ENCODE assay signal across 9 mouse cellular contexts in the genomic region with DNA sequence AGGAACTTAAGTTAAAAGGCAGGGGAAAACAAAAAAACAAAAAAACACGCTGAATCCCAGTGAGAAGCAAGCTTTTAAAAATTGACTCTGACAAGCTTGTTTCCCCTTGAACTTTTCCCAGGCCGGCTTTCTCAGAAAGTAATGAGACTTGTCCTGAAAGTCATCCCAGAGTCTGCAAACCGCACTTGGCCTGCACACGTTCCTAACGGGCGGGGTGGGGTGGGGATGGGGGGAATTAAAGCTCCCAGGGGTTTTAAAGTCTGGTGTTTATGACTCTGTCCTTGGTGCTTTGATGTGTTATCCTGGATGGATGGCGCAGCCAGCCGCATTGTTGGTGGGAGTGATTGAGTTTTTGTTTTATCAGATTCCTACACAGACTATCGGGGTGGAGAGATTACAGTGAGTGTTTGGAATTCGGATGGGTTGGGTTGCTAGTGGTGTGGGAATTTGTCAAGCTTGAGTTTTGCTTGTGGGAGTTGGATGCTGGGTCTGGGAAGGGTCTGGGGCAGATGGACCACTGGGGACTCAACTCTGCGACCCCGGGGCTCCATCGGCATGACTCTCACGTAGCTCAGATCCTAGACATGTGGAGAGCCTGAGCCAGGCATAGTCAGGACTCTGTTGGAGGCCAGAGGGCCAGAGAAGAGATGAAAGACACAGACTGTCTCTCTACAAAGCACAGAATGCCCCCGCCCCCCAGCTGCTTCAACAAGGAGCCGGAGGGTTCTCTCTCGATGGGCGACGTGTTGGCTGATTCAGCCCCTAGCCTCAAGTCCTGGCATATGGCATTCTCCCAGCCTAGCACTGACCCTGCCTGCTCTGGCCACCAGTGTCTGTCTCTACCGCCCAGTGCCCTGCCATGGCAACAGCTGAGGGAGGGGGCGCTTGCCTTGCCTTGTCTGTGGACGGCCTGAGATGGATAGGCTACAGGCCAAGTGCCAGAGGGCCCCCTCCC.
DNase-seq lines count a peak whose midpoint lies in the region; ATAC-seq and TF ChIP-seq lines count a peak whose summit lies in the region.
"Had no signal": no experiment of that assay in that cellular context is flagged by ENCODE, and none has a peak within 500 bp of the region (broad histone marks: within the 10 kb centered on the region; RNA-seq: fewer than 3 reads in every experiment).

No protein-coding gene starts in this region.

- no peaks in the 10 kb centered on the region for H3K9me3 ChIP-seq in forebrain, embryonic 12.5 days
- H3K9me3 ChIP-seq in intestine, embryonic 15.5 days = no peaks in the 10 kb centered on the region
- H3K9me3 ChIP-seq in midbrain, postnatal 0 days (ENCODE audit: low read length) = no peaks in the 10 kb centered on the region

- H3K27ac ChIP-seq in forebrain, embryonic 12.5 days = peak overlapping the region; percentile 5
- peak overlapping the region; percentile 22; the same call in 1 of the 2 replicates for H3K27ac ChIP-seq in intestine, embryonic 15.5 days
- peak overlapping the region; percentile 57; the same call in 1 of the 2 replicates for H3K27ac ChIP-seq in midbrain, postnatal 0 days (ENCODE audit: low read depth, low read length)

- H3K9ac ChIP-seq in forebrain, embryonic 12.5 days = no peak overlapping the region
- no peak overlapping the region for H3K9ac ChIP-seq in intestine, embryonic 15.5 days
- no peak overlapping the region for H3K9ac ChIP-seq in midbrain, postnatal 0 days (replicated peaks; ENCODE audit: low read length, poor library complexity, severe bottlenecking)

- no peaks in the 10 kb centered on the region for H3K36me3 ChIP-seq in forebrain, embryonic 12.5 days (replicated peaks)
- H3K36me3 ChIP-seq in intestine, embryonic 15.5 days = no peaks in the 10 kb centered on the region
- H3K36me3 ChIP-seq in midbrain, postnatal 0 days (ENCODE audit: insufficient read depth, low read length) = no peaks in the 10 kb centered on the region

- peak overlapping the region; percentile 11 for H3K4me2 ChIP-seq in forebrain, embryonic 12.5 days
- peak overlapping the region; percentile 19; the same call in 1 of the 2 replicates for H3K4me2 ChIP-seq in intestine, embryonic 15.5 days (replicated peaks)
- no peak overlapping the region for H3K4me2 ChIP-seq in midbrain, postnatal 0 days (ENCODE audit: low read depth, low read length, poor library complexity, severe bottlenecking)

- H3K4me3 ChIP-seq in forebrain, embryonic 12.5 days (replicated peaks) = no peak overlapping the region
- H3K4me3 ChIP-seq in intestine, embryonic 15.5 days (replicated peaks) = no peak overlapping the region
- H3K4me3 ChIP-seq in midbrain, postnatal 0 days (ENCODE audit: low read depth, low read length) = no peak overlapping the region
- H3K4me3 ChIP-seq: megakaryocyte, embryonic 14.5 days had no signal

- peaks cover 37% of the 10 kb centered on the region for H3K4me1 ChIP-seq in forebrain, embryonic 12.5 days
- peaks cover 15% of the 10 kb centered on the region for H3K4me1 ChIP-seq in intestine, embryonic 15.5 days (replicated peaks)
- peaks cover 5% of the 10 kb centered on the region; the same call in 1 of the 2 replicates for H3K4me1 ChIP-seq in midbrain, postnatal 0 days (ENCODE audit: insufficient read depth, low read length)
- H3K4me1 ChIP-seq: megakaryocyte, embryonic 14.5 days had no signal

- TF ChIP-seq CTCF in midbrain, postnatal 0 days (IDR thresholded peaks at IDR 0.05) = peak; percentile 14; the same call in 1 of the 2 replicates

- 56% methylated on average over 22 of the region's 22 CpGs for WGBS in forebrain, embryonic 12.5 days
- WGBS in intestine, embryonic 15.5 days = 24% methylated on average over 22 of the region's 22 CpGs
- 17% methylated on average over 22 of the region's 22 CpGs for WGBS in midbrain, postnatal 0 days

- no peaks in the 10 kb centered on the region for H3K27me3 ChIP-seq in forebrain, embryonic 12.5 days
- H3K27me3 ChIP-seq in intestine, embryonic 15.5 days (replicated peaks) = no peaks in the 10 kb centered on the region
- H3K27me3 ChIP-seq in midbrain, postnatal 0 days (ENCODE audit: insufficient read depth, low read length) = no peaks in the 10 kb centered on the region

- DNase-seq in kidney, postnatal 10 days = peak; percentile 21
- no peak for DNase-seq in kidney, postnatal 14 days
- DNase-seq in adrenal gland, postnatal 25 days = peak; percentile 51
- peak; percentile 89 for DNase-seq in midbrain, postnatal 0 days (ENCODE audit: low spot score)
- DNase-seq in spleen, postnatal 14 days (ENCODE audit: low spot score in 2 of 2) = no peak
- no peak for DNase-seq in thymus, postnatal 36 days

- ATAC-seq in forebrain, embryonic 12.5 days (ENCODE audit: low FRiP score) = peak; percentile 64; the same call in 1 of the 2 replicates
- ATAC-seq in intestine, embryonic 15.5 days = peak; percentile 84
- ATAC-seq in midbrain, postnatal 0 days (ENCODE audit: low FRiP score) = peak; percentile 86

Comparison
In these comparisons a context has a peak if more than half of its experiments do, and no peak if none do; other contexts are left out.
1. DNase-seq: peak in kidney, postnatal 10 days (single experiment), adrenal gland, postnatal 25 days (single experiment) and midbrain, postnatal 0 days (single experiment); none in kidney, postnatal 14 days (single experiment), spleen, postnatal 14 days (0 of 2) and thymus, postnatal 36 days (0 of 2).
2. H3K27ac ChIP-seq: peak in every context shown above with its lines; median percentile 57 in midbrain, postnatal 0 days; 22 in intestine, embryonic 15.5 days; 5 in forebrain, embryonic 12.5 days.
3. Peak in every context shown above with its lines, with median percentiles within 50 percentile points of each other: ATAC-seq.